Comparison of ENCODE assay signal across 26 mouse cellular contexts in the genomic region with DNA sequence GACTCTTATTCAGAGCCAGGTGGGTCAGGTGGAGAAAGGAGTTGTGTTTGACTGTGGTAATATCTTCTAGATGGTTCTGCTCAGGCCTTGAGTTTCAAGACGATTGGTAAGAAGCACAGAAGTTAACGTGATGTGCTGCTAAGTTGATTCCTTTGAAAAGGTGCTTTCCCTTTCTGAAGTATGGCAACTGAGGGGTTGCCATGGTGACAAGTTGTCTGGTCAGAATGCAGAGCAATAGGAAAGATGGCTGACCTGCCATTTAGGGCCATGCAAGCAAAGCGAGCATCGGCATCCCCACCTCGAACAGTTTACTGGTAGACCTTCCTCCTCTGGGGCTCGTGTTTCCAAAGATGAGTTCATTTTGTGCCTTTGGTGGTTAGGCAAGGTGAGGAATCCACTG.
DNase-seq lines count a peak whose midpoint lies in the region; ATAC-seq and TF ChIP-seq lines count a peak whose summit lies in the region.
"Had no signal": no experiment of that assay in that cellular context is flagged by ENCODE, and none has a peak within 500 bp of the region (broad histone marks: within the 10 kb centered on the region; RNA-seq: fewer than 3 reads in every experiment).

No protein-coding gene starts in this region.

- H3K9me3 ChIP-seq in hindbrain, postnatal 0 days (ENCODE audit: low read length) = no peaks in the 10 kb centered on the region
- H3K9me3 ChIP-seq in hindbrain, embryonic 16.5 days (ENCODE audit: control insufficient read depth, low read length) = no peaks in the 10 kb centered on the region
- no peaks in the 10 kb centered on the region for H3K9me3 ChIP-seq in midbrain, postnatal 0 days (ENCODE audit: low read length)
- no peaks in the 10 kb centered on the region for H3K9me3 ChIP-seq in midbrain, embryonic 16.5 days (replicated peaks; ENCODE audit: control insufficient read depth, low read length, poor library complexity, severe bottlenecking)
- H3K9me3 ChIP-seq: embryonic facial prominence, embryonic 10.5 days; embryonic facial prominence, embryonic 13.5 days; forebrain, embryonic 12.5 days; heart, embryonic 13.5 days; hindbrain, embryonic 12.5 days had no signal

- no peaks in the 10 kb centered on the region for H3K27me3 ChIP-seq in hindbrain, postnatal 0 days (ENCODE audit: insufficient read depth, low read length)
- H3K27me3 ChIP-seq in hindbrain, embryonic 16.5 days (replicated peaks; ENCODE audit: control insufficient read depth, insufficient read depth, low read length) = no peaks in the 10 kb centered on the region
- H3K27me3 ChIP-seq in midbrain, postnatal 0 days (ENCODE audit: insufficient read depth, low read length) = no peaks in the 10 kb centered on the region
- H3K27me3 ChIP-seq in midbrain, embryonic 16.5 days (ENCODE audit: control insufficient read depth, insufficient read depth, low read depth, low read length) = no peaks in the 10 kb centered on the region
- H3K27me3 ChIP-seq: embryonic facial prominence, embryonic 13.5 days; forebrain, embryonic 12.5 days; heart, embryonic 13.5 days; hindbrain, embryonic 12.5 days had no signal

- peak; percentile 25 for DNase-seq in hindbrain, postnatal 0 days (ENCODE audit: low spot score)
- no peak for DNase-seq in midbrain, postnatal 0 days (ENCODE audit: low spot score)
- DNase-seq in ZHBTc4 (ENCODE audit: low read depth, low spot score) = peak; percentile 9
- DNase-seq in gastrocnemius, adult 2 months = no peak
- DNase-seq: adrenal gland, adult 2 months; adrenal gland, postnatal 14 days; cerebellum, adult 11-12 months; cerebellum, adult 8-10 months; cerebellum, postnatal 10 days; cerebellum, postnatal 36 days; embryo, embryonic 11 days; gastrocnemius, postnatal 25 days; heart, adult 18-20 months; heart, postnatal 14 days; heart, postnatal 4 days had no signal

- no peak overlapping the region for H3K4me2 ChIP-seq in hindbrain, postnatal 0 days (ENCODE audit: low read depth, low read length)
- no peak overlapping the region for H3K4me2 ChIP-seq in hindbrain, embryonic 16.5 days (ENCODE audit: low read length)
- no peak overlapping the region for H3K4me2 ChIP-seq in midbrain, postnatal 0 days (ENCODE audit: low read depth, low read length, poor library complexity, severe bottlenecking)
- H3K4me2 ChIP-seq in midbrain, embryonic 16.5 days (ENCODE audit: low read length) = no peak overlapping the region
- H3K4me2 ChIP-seq: embryonic facial prominence, embryonic 13.5 days; forebrain, embryonic 12.5 days; heart, embryonic 13.5 days; hindbrain, embryonic 12.5 days had no signal

- H3K9ac ChIP-seq in hindbrain, postnatal 0 days (replicated peaks; ENCODE audit: low read length) = no peak overlapping the region
- no peak overlapping the region for H3K9ac ChIP-seq in hindbrain, embryonic 16.5 days (ENCODE audit: low read depth, low read length)
- H3K9ac ChIP-seq in midbrain, postnatal 0 days (replicated peaks; ENCODE audit: low read length, poor library complexity, severe bottlenecking) = no peak overlapping the region
- H3K9ac ChIP-seq in midbrain, embryonic 16.5 days (ENCODE audit: low read depth, low read length) = no peak overlapping the region
- H3K9ac ChIP-seq: embryonic facial prominence, embryonic 13.5 days; forebrain, embryonic 12.5 days; heart, embryonic 13.5 days; hindbrain, embryonic 12.5 days had no signal

- H3K27ac ChIP-seq in hindbrain, postnatal 0 days = no peak overlapping the region
- no peak overlapping the region for H3K27ac ChIP-seq in hindbrain, embryonic 16.5 days (ENCODE audit: low read depth, low read length)
- H3K27ac ChIP-seq in midbrain, postnatal 0 days (ENCODE audit: low read depth, low read length) = no peak overlapping the region
- H3K27ac ChIP-seq in midbrain, embryonic 16.5 days (ENCODE audit: low read length) = no peak overlapping the region
- no peak overlapping the region for H3K27ac ChIP-seq in gastrocnemius, adult 2 months
- H3K27ac ChIP-seq: embryonic facial prominence, embryonic 10.5 days; embryonic facial prominence, embryonic 13.5 days; forebrain, embryonic 12.5 days; heart, embryonic 13.5 days; hindbrain, embryonic 12.5 days had no signal

- intact Hi-C loops in gastrocnemius, adult 2 months (cut with DNase I) = no loop called here

- TF ChIP-seq CTCF in hindbrain, postnatal 0 days (IDR thresholded peaks at IDR 0.05; ENCODE audit: low read depth) = no peak
- no peak for TF ChIP-seq CTCF in midbrain, postnatal 0 days (IDR thresholded peaks at IDR 0.05)
- TF ChIP-seq CTCF in gastrocnemius, adult 2 months (IDR thresholded peaks at IDR 0.05) = no peak

- no peaks in the 10 kb centered on the region for H3K36me3 ChIP-seq in hindbrain, postnatal 0 days (ENCODE audit: insufficient read depth, low read length)
- no peaks in the 10 kb centered on the region for H3K36me3 ChIP-seq in hindbrain, embryonic 16.5 days (ENCODE audit: control insufficient read depth, insufficient read depth, low read length)
- H3K36me3 ChIP-seq in midbrain, postnatal 0 days (ENCODE audit: insufficient read depth, low read length) = peaks cover 8% of the 10 kb centered on the region; the same call in 1 of the 2 replicates
- no peaks in the 10 kb centered on the region for H3K36me3 ChIP-seq in midbrain, embryonic 16.5 days (ENCODE audit: control insufficient read depth, insufficient read depth, low read length)
- H3K36me3 ChIP-seq: embryonic facial prominence, embryonic 10.5 days; embryonic facial prominence, embryonic 13.5 days; forebrain, embryonic 12.5 days; heart, embryonic 13.5 days; hindbrain, embryonic 12.5 days had no signal

- H3K4me1 ChIP-seq in hindbrain, postnatal 0 days (ENCODE audit: insufficient read depth, low read length) = 0 out of 2 replicates have a peak, but pooled peaks cover 3% of the 10 kb centered on the region
- no peaks in the 10 kb centered on the region for H3K4me1 ChIP-seq in hindbrain, embryonic 16.5 days (ENCODE audit: control insufficient read depth, insufficient read depth, low read depth, low read length)
- H3K4me1 ChIP-seq in midbrain, postnatal 0 days (ENCODE audit: insufficient read depth, low read length) = 0 out of 2 replicates have a peak, but pooled peaks cover 4% of the 10 kb centered on the region
- H3K4me1 ChIP-seq in midbrain, embryonic 16.5 days (ENCODE audit: control insufficient read depth, insufficient read depth, low read length) = 0 out of 2 replicates have a peak, but pooled peaks cover 3% of the 10 kb centered on the region
- H3K4me1 ChIP-seq: heart, embryonic 13.5 days; hindbrain, embryonic 12.5 days had no signal

- H3K4me3 ChIP-seq in hindbrain, postnatal 0 days (ENCODE audit: low read length) = no peak overlapping the region
- H3K4me3 ChIP-seq in hindbrain, embryonic 16.5 days (ENCODE audit: low read length) = no peak overlapping the region
- H3K4me3 ChIP-seq in midbrain, postnatal 0 days (ENCODE audit: low read depth, low read length) = no peak overlapping the region
- no peak overlapping the region for H3K4me3 ChIP-seq in midbrain, embryonic 16.5 days (ENCODE audit: low read depth, low read length)
- H3K4me3 ChIP-seq in gastrocnemius, adult 2 months = no peak overlapping the region
- H3K4me3 ChIP-seq: embryonic facial prominence, embryonic 10.5 days; embryonic facial prominence, embryonic 13.5 days; erythroblast, embryonic 14.5 days; forebrain, embryonic 12.5 days; heart, embryonic 13.5 days; hindbrain, embryonic 12.5 days had no signal

- WGBS in hindbrain, postnatal 0 days = 66% methylated on average over 6 of the region's 6 CpGs
- 62% methylated on average over 6 of the region's 6 CpGs for WGBS in hindbrain, embryonic 16.5 days
- 56% methylated on average over 6 of the region's 6 CpGs for WGBS in midbrain, postnatal 0 days
- 57% methylated on average over 6 of the region's 6 CpGs for WGBS in midbrain, embryonic 16.5 days

- ATAC-seq in hindbrain, postnatal 0 days = no peak
- no peak for ATAC-seq in hindbrain, embryonic 16.5 days
- peak; percentile 27 for ATAC-seq in midbrain, postnatal 0 days (ENCODE audit: low FRiP score)
- no peak for ATAC-seq in midbrain, embryonic 16.5 days
- ATAC-seq: CD4-positive, CD25-positive, alpha-beta regulatory T cell, adult 4 months; forebrain, embryonic 16.5 days; intestine, postnatal 0 days had no signal

Comparison
In these comparisons a context has a peak if more than half of its experiments do, and no peak if none do; other contexts are left out.
1. DNase-seq: peak in hindbrain, postnatal 0 days (single experiment) and ZHBTc4 (single experiment); none in midbrain, postnatal 0 days (single experiment) and gastrocnemius, adult 2 months (single experiment).